Mouse (Mus musculus) forebrain, embryonic 13.5 days (tissue): ENCODE data around the gene Lamtor2. TPM values are rescaled to one million over a fixed set of nuclear protein-coding genes. Genes with fewer than 3 reads are reported as not detected.

ENCODE experiments used
- ATAC-seq: fragments of 200-750 bp; cut with Nextera tagmentation; 2 replicates; pipeline ENCODE4 v1.8.0; 2017
- H3K27ac ChIP-seq: fragments of 300-500 bp; sonication (generic); 2 replicates; pipeline ENCODE4 v1.5.1; 2015; ENCODE audit warnings: inconsistent platforms, mild to moderate bottlenecking, moderate library complexity
- H3K27me3 ChIP-seq: fragments of 300-500 bp; sonication (generic); 2 replicates; pipeline ENCODE4 v1.6.1; 2015; ENCODE audit warnings: mild to moderate bottlenecking, inconsistent platforms
- H3K36me3 ChIP-seq: fragments of 300-500 bp; sonication (generic); 2 replicates; pipeline ENCODE4 v1.6.1; 2015; ENCODE audit warnings: mild to moderate bottlenecking, inconsistent platforms; ENCODE audit not compliant: poor library complexity, severe bottlenecking
- H3K4me1 ChIP-seq: fragments of 300-500 bp; sonication (generic); 2 replicates; pipeline ENCODE4 v1.6.1; 2015; ENCODE audit warnings: inconsistent platforms
- H3K4me2 ChIP-seq: fragments of 300-500 bp; sonication (generic); 2 replicates; pipeline ENCODE4 v1.6.1; 2015; ENCODE audit warnings: inconsistent platforms, mild to moderate bottlenecking, moderate library complexity
- H3K4me3 ChIP-seq: fragments of 300-500 bp; sonication (generic); 2 replicates; pipeline ENCODE4 v1.5.1; 2015; ENCODE audit warnings: mild to moderate bottlenecking, inconsistent platforms
- H3K9ac ChIP-seq: fragments of 300-500 bp; sonication (generic); 2 replicates; pipeline ENCODE4 v1.6.1; 2015; ENCODE audit warnings: mild to moderate bottlenecking, inconsistent platforms
- H3K9me3 ChIP-seq: fragments of 300-500 bp; sonication (generic); replicated peaks from 2 replicates; pipeline ENCODE4 v1.6.1; 2016; ENCODE audit warnings: inconsistent platforms
- WGBS: fragments of 180-500 bp; shearing (Covaris S2); methylation state at CpG from one replicate; pipeline ENCODE4 v1.1.7; 2015; 5-methylcytosine and 5-hydroxymethylcytosine counted together
- polyA plus RNA-seq: library from polyadenylated mRNA; unstranded; fragments of >200 nt; fragmentation: Nextera tagmentation; extraction: Ambion mirVana; gene quantifications from 2 replicates; pipeline ENCODE4 v1.2.1, GENCODE M21; 2015

The Lamtor2 gene
- polyA plus RNA-seq, 1 experiment from 2014 or later, result 170 TPM

DNA sequence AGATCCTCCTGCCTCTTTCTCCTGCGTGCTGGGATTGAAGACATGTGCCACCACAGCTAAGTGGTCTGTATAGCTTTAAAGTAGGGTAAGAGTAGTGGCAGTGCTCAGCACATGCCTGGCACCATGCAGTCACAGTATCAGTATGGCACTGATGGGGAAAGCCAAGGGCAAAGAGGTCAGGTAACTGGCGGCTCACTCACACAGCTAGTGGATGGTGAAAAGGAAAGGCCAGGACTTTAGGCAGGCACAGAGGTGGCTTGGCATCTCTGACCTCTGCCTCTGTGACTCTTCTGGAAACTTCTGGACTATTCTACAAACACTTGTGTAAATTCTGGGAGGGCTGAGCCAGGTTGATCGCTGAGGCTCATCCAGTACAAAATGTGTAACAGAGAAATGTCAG is 13.2 kb upstream of the Lamtor2 start:
- no peak overlapping the region for H3K4me2 ChIP-seq
- H3K27ac ChIP-seq, result no peak overlapping the region
- H3K27me3 ChIP-seq, result no peaks in the 10 kb centered on the region
- no peak overlapping the region for H3K4me3 ChIP-seq
- no peak overlapping the region for H3K9ac ChIP-seq
- no peak for ATAC-seq
- H3K9me3 ChIP-seq, result no peaks in the 10 kb centered on the region
- H3K36me3 ChIP-seq, result peaks cover 96% of the 10 kb centered on the region
- WGBS, result 95% methylated on average over 3 of the region's 3 CpGs
- H3K4me1 ChIP-seq, result 0 out of 2 replicates have a peak, but pooled peaks cover 3% of the 10 kb centered on the region

DNA sequence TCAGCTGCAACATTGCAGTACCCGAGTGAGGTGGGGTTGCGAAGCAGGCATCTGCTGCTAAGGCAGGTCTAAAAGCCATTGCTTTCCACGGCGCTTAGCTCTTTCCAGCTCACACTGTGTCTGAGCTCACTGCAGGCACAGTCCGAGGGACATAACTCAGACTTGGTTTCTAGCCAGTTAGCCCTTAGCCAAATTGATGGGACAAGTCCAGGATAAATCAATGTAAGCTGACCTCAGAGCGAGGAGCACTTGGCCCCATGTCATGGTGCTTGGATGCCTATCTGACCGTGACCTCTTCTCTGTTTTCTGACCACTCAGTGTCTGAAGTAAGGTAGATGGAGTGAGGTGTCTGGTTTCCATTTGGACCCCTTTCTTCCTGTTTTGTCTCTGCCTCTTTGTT is 11.1 kb upstream of the Lamtor2 start:
- Histone ChIP-seq H3K4me2 (no peak overlapping the region), H3K27ac (no peak overlapping the region), H3K9me3 (no peaks in the 10 kb centered on the region), H3K36me3 (peaks cover 100% of the 10 kb centered on the region), H3K4me3 (no peak overlapping the region), H3K9ac (peak overlapping the region; percentile 8; the same call in 1 of the 2 replicates), H3K4me1 (0 out of 2 replicates have a peak, but pooled peaks cover 3% of the 10 kb centered on the region), H3K27me3 (no peaks in the 10 kb centered on the region)
- 90% methylated on average over 7 of the region's 7 CpGs for WGBS
- ATAC-seq, result no peak

DNA sequence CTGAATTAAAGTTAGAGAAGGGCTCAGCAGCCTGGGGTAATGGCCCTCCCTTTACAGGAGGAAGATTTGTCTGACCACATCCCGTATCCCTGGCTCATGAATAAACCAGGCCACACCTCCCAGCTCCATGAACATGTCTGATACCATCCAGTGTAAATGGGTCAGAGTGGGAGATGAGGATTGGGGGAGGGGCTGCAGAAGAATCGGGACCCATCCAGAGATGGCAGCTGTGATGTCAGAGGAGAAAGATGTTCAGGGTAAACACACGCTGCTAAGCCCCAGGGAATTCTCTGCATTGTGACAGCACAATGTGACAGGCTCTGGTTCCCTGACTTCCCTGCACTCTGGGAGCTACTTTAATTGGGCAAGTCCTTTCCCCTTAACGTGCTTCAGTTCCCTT is 10.6 kb upstream of the Lamtor2 start:
- no peak for ATAC-seq
- Histone ChIP-seq H3K27ac (no peak overlapping the region), H3K9ac (no peak overlapping the region), H3K27me3 (no peaks in the 10 kb centered on the region), H3K4me1 (0 out of 2 replicates have a peak, but pooled peaks cover 3% of the 10 kb centered on the region), H3K36me3 (peaks cover 100% of the 10 kb centered on the region), H3K9me3 (no peaks in the 10 kb centered on the region), H3K4me3 (no peak overlapping the region), H3K4me2 (no peak overlapping the region)
- WGBS, result 60% methylated on average over 4 of the region's 4 CpGs

DNA sequence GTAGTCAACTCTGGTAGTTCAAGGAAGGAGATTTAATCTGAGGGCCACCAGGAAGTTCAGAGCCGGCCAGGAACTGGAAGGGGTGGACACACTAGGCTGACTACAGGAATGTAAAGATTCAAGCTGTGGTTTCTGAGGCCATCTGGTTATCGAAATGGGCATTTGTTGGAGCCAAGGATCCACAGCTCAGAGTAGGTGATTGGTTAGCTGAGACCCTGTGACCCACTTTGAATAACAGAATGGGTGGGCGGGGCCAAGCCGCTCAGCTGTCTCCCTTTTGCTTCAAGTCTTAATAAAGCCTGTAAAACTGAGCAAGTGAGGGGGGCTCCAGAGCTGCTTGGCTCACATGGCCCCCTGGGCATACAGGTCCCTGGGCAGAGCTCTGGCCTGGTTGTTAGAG is 9.1 kb upstream of the Lamtor2 start:
- Histone ChIP-seq H3K9ac (no peak overlapping the region), H3K4me2 (no peak overlapping the region), H3K4me1 (0 out of 2 replicates have a peak, but pooled peaks cover 3% of the 10 kb centered on the region), H3K4me3 (no peak overlapping the region), H3K27ac (no peak overlapping the region), H3K9me3 (no peaks in the 10 kb centered on the region), H3K36me3 (peaks cover 100% of the 10 kb centered on the region), H3K27me3 (no peaks in the 10 kb centered on the region)
- WGBS, result 62% methylated on average over 4 of the region's 4 CpGs
- ATAC-seq, result 0 out of 2 replicates have a peak, but pooled peaks have one; percentile 19

DNA sequence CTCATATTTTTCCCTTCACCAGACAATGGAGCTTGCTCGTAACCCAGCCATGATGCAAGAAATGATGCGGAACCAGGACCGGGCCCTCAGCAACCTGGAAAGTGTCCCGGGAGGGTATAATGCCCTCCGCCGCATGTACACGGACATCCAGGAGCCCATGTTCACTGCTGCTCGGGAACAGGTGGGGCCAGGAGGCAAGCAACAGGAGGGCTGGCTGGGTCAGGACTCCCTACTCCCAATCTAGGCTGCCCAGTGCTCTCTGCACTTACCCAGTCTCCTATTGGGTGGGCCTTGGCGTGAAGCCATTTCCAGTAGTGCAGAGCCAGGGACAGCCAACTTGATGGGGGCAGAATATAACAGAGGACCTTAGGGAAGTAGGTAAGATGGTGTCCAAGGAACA is 6.7 kb upstream of the Lamtor2 start:
- Histone ChIP-seq H3K4me1 (peaks cover 16% of the 10 kb centered on the region), H3K9ac (no peak overlapping the region), H3K9me3 (no peaks in the 10 kb centered on the region), H3K27me3 (no peaks in the 10 kb centered on the region), H3K4me3 (no peak overlapping the region), H3K36me3 (peaks cover 94% of the 10 kb centered on the region), H3K4me2 (no peak overlapping the region), H3K27ac (no peak overlapping the region)
- no peak for ATAC-seq
- 96% methylated on average over 9 of the region's 9 CpGs for WGBS

DNA sequence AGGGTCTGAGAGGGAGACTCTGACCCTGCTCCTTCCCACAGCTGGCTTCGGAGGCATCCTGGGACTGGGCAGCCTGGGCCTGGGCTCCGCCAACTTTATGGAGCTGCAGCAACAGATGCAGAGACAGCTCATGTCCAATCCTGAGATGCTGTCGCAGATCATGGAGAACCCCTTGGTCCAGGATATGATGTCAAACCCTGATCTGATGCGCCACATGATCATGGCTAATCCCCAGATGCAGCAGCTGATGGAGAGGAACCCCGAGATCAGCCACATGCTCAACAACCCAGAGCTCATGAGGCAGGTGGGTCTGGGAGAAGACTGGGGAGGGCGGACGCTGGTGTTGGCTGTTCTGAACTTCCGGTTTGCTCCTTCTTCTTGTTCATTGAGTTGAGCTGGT is 3.7 kb upstream of the Lamtor2 start:
- 96% methylated on average over 8 of the region's 8 CpGs for WGBS
- peaks cover 64% of the 10 kb centered on the region for H3K36me3 ChIP-seq

GRCm38 (mm10) chr3:88555731-88556130 is 2.9 kb upstream of the Lamtor2 start:
- Histone ChIP-seq H3K4me3 (no peak overlapping the region), H3K27ac (no peak overlapping the region), H3K4me1 (peaks cover 32% of the 10 kb centered on the region), H3K4me2 (no peak overlapping the region), H3K9me3 (no peaks in the 10 kb centered on the region), H3K36me3 (peaks cover 55% of the 10 kb centered on the region), H3K9ac (0 out of 2 replicates have a peak overlapping the region, but pooled peaks have one; percentile 21), H3K27me3 (no peaks in the 10 kb centered on the region)
- ATAC-seq, result no peak
- 98% methylated on average over 6 of the region's 6 CpGs for WGBS

More for the DNA sequence above, 3.7 kb upstream of the Lamtor2 start:
- Histone ChIP-seq H3K4me2 (no peak overlapping the region), H3K4me3 (no peak overlapping the region), H3K27me3 (no peaks in the 10 kb centered on the region), H3K27ac (no peak overlapping the region), H3K9me3 (no peaks in the 10 kb centered on the region), H3K9ac (no peak overlapping the region), H3K4me1 (peaks cover 27% of the 10 kb centered on the region)
- ATAC-seq, result no peak

DNA sequence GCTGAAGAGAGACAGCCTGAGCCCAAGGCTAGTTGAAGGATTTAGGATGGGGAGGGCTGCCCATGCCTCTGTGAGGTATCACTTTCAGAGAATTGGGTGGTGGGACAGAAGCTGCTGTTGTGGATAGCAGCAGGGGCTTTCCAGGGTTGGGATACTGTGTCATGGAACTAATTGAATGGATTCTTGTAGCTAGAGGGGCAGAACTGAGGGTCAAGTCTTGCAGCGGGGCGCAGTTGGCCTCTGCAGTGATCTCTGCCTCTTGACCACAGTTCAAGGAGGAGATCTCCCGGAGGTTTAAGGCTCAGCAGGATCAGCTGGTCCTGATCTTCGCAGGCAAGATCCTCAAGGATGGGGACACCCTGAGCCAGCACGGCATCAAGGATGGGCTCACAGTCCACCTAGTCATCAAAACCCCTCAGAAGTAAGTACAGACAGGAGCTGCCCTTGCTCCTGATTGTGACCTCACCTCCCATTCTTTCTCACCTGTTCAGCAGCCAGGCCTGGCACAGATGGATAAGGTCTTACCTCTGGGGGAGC is 2.3 kb upstream of the Lamtor2 start:
- H3K9ac ChIP-seq, result peak overlapping the region; percentile 31; the same call in 1 of the 2 replicates
- 88% methylated on average over 5 of the region's 5 CpGs for WGBS
- no peak overlapping the region for H3K27ac ChIP-seq
- no peaks in the 10 kb centered on the region for H3K9me3 ChIP-seq
- H3K4me3 ChIP-seq, result peak overlapping the region; percentile 12; the same call in 1 of the 2 replicates
- ATAC-seq, result no peak
- peaks cover 49% of the 10 kb centered on the region for H3K36me3 ChIP-seq
- H3K4me2 ChIP-seq, result peak overlapping the region; percentile 74
- H3K27me3 ChIP-seq, result no peaks in the 10 kb centered on the region
- H3K4me1 ChIP-seq, result peaks cover 32% of the 10 kb centered on the region

GRCm38 (mm10) chr3:88553880-88554586 is 1.2 kb upstream of the Lamtor2 start:
- Histone ChIP-seq H3K9ac (peak overlapping the region; percentile 93), H3K36me3 (peaks cover 38% of the 10 kb centered on the region), H3K4me1 (peaks cover 32% of the 10 kb centered on the region), H3K27me3 (no peaks in the 10 kb centered on the region), H3K27ac (peak overlapping the region; percentile 95), H3K4me3 (peak overlapping the region; percentile 85), H3K4me2 (peak overlapping the region; percentile 74), H3K9me3 (no peaks in the 10 kb centered on the region)
- WGBS, result under 1% methylated on average over 41 of the region's 41 CpGs
- ATAC-seq, result peak; percentile 22

- 0% methylated on average over 20 of the region's 37 CpGs for WGBS
- ATAC-seq, result peak; percentile 87
These were observed 628 bp upstream of the Lamtor2 start, which contains the start of gene Ubqln4 for GRCm38 (mm10) chr3:88553525-88553879. Gene Ubqln4 (plus strand): TSS chr3:88553758.

DNA sequence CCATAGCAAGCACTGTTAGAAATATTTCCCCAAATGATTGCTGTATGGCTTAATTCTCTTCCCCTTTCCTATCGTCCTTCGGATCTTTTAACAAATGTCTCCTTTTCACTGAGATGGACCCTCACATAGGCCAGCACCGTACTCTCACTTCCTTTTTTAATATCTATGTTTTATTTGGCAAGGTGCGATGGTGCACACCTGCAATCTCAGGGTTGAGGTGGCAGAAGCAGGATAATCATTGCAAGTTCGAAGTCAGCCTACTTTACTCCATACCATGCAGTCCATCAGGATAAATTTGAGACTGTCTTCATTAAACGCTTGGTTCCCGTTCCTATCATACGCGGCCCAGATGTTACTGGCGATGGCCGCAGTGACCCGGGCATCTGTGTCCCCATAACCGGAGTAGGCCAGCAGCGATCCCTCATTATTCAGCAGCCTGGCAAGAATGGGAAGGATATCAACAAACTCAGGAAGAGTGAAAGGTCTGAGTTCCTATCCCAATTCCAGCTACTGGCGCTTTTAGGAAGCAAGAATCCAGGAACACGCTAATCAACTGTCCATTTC is 710 bp downstream of the Lamtor2 start:
- WGBS, result 26% methylated on average over 16 of the region's 16 CpGs
- H3K9ac ChIP-seq, result peak overlapping the region; percentile 93
- peaks cover 20% of the 10 kb centered on the region for H3K36me3 ChIP-seq
- no peaks in the 10 kb centered on the region for H3K27me3 ChIP-seq
- no peak for ATAC-seq
- peaks cover 32% of the 10 kb centered on the region for H3K4me1 ChIP-seq
- no peaks in the 10 kb centered on the region for H3K9me3 ChIP-seq
- H3K4me3 ChIP-seq, result peak overlapping the region; percentile 85
- H3K27ac ChIP-seq, result peak overlapping the region; percentile 95
- H3K4me2 ChIP-seq, result peak overlapping the region; percentile 74

More at GRCm38 (mm10) chr3:88553525-88553879, 628 bp upstream of the Lamtor2 start, which contains the start of gene Ubqln4:
- Histone ChIP-seq H3K27me3 (no peaks in the 10 kb centered on the region), H3K27ac (peak within 1 kb of the TSS; percentile 95), H3K4me1 (peaks cover 32% of the 10 kb centered on the region), H3K9ac (peak within 1 kb of the TSS; percentile 93), H3K9me3 (no peaks in the 10 kb centered on the region), H3K36me3 (peaks cover 33% of the 10 kb centered on the region), H3K4me3 (peak within 1 kb of the TSS; percentile 85), H3K4me2 (peak within 1 kb of the TSS; percentile 74)

DNA sequence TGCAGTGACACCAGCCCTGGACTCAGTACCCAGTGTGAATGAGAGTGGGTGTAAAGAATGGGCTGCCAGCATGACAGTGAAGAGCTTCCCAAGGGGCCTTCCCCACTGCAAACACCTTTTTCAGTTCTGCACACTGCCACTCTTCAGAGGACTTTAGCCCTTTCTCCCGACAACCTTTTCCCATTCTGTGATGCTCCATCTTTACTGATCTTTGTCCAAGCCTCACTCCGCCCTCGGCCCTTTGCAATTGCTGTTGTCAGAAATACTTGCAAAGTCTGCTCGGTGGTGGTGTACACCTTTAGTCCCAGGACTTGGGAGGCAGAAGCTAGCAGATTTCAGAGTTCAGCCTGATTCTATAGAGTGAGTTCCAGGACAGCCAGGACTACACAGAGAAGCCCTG is 1.3 kb downstream of the Lamtor2 start:
- peak overlapping the region; percentile 93 for H3K9ac ChIP-seq
- no peak for ATAC-seq
- peak overlapping the region; percentile 74 for H3K4me2 ChIP-seq
- H3K27me3 ChIP-seq, result no peaks in the 10 kb centered on the region
- no peak overlapping the region for H3K27ac ChIP-seq
- H3K36me3 ChIP-seq, result peaks cover 14% of the 10 kb centered on the region
- 83% methylated on average over 4 of the region's 4 CpGs for WGBS
- H3K9me3 ChIP-seq, result no peaks in the 10 kb centered on the region
- H3K4me1 ChIP-seq, result peaks cover 32% of the 10 kb centered on the region
- peak overlapping the region; percentile 85; the same call in 1 of the 2 replicates for H3K4me3 ChIP-seq
